Mouse (Mus musculus): Measurements from ENCODE around the gene Rbfox3.

Gene Rbfox3

GRCm38 (mm10) chr11:118840992-118841391 is 70.4 kb downstream of the Rbfox3 start:
- no peaks in the 10 kb centered on the region; the same call in 1 of the 2 replicates for H3K4me1 ChIP-seq (replicated peaks; ENCODE audit: low read depth, low read length)
- no peaks in the 10 kb centered on the region for H3K9me3 ChIP-seq (ENCODE audit: low read length)
- no peak for TF ChIP-seq POU5F1 (IDR thresholded peaks at IDR 0.05; ENCODE audit: borderline replicate concordance, low read length)
- no peak for TF ChIP-seq NANOG (IDR thresholded peaks at IDR 0.05; ENCODE audit: borderline replicate concordance, low read length)
- no peak for TF ChIP-seq CTCF (conservative IDR thresholded peaks at IDR 0.05; ENCODE audit: low read length)
- no peaks in the 10 kb centered on the region for H3K27me3 ChIP-seq (ENCODE audit: insufficient read depth, low read length)
- no peaks in the 10 kb centered on the region for H3K36me3 ChIP-seq (ENCODE audit: insufficient read depth, low read length)
- no peak overlapping the region for H3K4me3 ChIP-seq (replicated peaks; ENCODE audit: low read length)

GRCm38 (mm10) chr11:118838167-118838566 is 73.2 kb downstream of the Rbfox3 start:
- no peaks in the 10 kb centered on the region; the same call in 1 of the 2 replicates for H3K4me1 ChIP-seq (replicated peaks; ENCODE audit: low read depth, low read length)
- TF ChIP-seq CTCF (conservative IDR thresholded peaks at IDR 0.05; ENCODE audit: low read length): no peak
- TF ChIP-seq NANOG (IDR thresholded peaks at IDR 0.05; ENCODE audit: borderline replicate concordance, low read length): no peak
- TF ChIP-seq POU5F1 (IDR thresholded peaks at IDR 0.05; ENCODE audit: borderline replicate concordance, low read length): no peak
- H3K27me3 ChIP-seq (ENCODE audit: insufficient read depth, low read length): no peaks in the 10 kb centered on the region
- no peak overlapping the region for H3K4me3 ChIP-seq (replicated peaks; ENCODE audit: low read length)
- no peaks in the 10 kb centered on the region for H3K9me3 ChIP-seq (ENCODE audit: low read length)
- no peaks in the 10 kb centered on the region for H3K36me3 ChIP-seq (ENCODE audit: insufficient read depth, low read length)

- Histone ChIP-seq H3K4me3 (replicated peaks; ENCODE audit: low read length) (no peak overlapping the region), H3K4me1 (replicated peaks; ENCODE audit: low read depth, low read length) (no peaks in the 10 kb centered on the region; the same call in 1 of the 2 replicates), H3K9me3 (ENCODE audit: low read length) (no peaks in the 10 kb centered on the region), H3K36me3 (ENCODE audit: insufficient read depth, low read length) (no peaks in the 10 kb centered on the region), H3K27me3 (ENCODE audit: insufficient read depth, low read length) (no peaks in the 10 kb centered on the region)
- no peak for TF ChIP-seq NANOG (IDR thresholded peaks at IDR 0.05; ENCODE audit: borderline replicate concordance, low read length)
- TF ChIP-seq CTCF (conservative IDR thresholded peaks at IDR 0.05; ENCODE audit: low read length): no peak
- no peak for TF ChIP-seq POU5F1 (IDR thresholded peaks at IDR 0.05; ENCODE audit: borderline replicate concordance, low read length)
These were observed 74.5 kb downstream of the Rbfox3 start for GRCm38 (mm10) chr11:118836889-118837288.

- Histone ChIP-seq H3K36me3 (ENCODE audit: insufficient read depth, low read length) (no peaks in the 10 kb centered on the region), H3K9me3 (ENCODE audit: low read length) (no peaks in the 10 kb centered on the region), H3K4me3 (replicated peaks; ENCODE audit: low read length) (no peak overlapping the region), H3K4me1 (replicated peaks; ENCODE audit: low read depth, low read length) (peaks cover 16% of the 10 kb centered on the region), H3K27me3 (ENCODE audit: insufficient read depth, low read length) (no peaks in the 10 kb centered on the region)
- TF ChIP-seq POU5F1 (IDR thresholded peaks at IDR 0.05; ENCODE audit: borderline replicate concordance, low read length): no peak
- no peak for TF ChIP-seq CTCF (conservative IDR thresholded peaks at IDR 0.05; ENCODE audit: low read length)
- TF ChIP-seq NANOG (IDR thresholded peaks at IDR 0.05; ENCODE audit: borderline replicate concordance, low read length): no peak
These were observed 78.5 kb downstream of the Rbfox3 start for GRCm38 (mm10) chr11:118832793-118833481.

GRCm38 (mm10) chr11:118831730-118832129 is 79.7 kb downstream of the Rbfox3 start:
- Histone ChIP-seq H3K27me3 (ENCODE audit: insufficient read depth, low read length) (no peaks in the 10 kb centered on the region), H3K4me1 (replicated peaks; ENCODE audit: low read depth, low read length) (peaks cover 17% of the 10 kb centered on the region), H3K9me3 (ENCODE audit: low read length) (no peaks in the 10 kb centered on the region), H3K4me3 (replicated peaks; ENCODE audit: low read length) (no peak overlapping the region), H3K36me3 (ENCODE audit: insufficient read depth, low read length) (no peaks in the 10 kb centered on the region)
- TF ChIP-seq CTCF (conservative IDR thresholded peaks at IDR 0.05; ENCODE audit: low read length): no peak

- TF ChIP-seq POU5F1 (IDR thresholded peaks at IDR 0.05; ENCODE audit: borderline replicate concordance, low read length) (no peak), NANOG (IDR thresholded peaks at IDR 0.05; ENCODE audit: borderline replicate concordance, low read length) (no peak), CTCF (conservative IDR thresholded peaks at IDR 0.05; ENCODE audit: low read length) (no peak)
- H3K9me3 ChIP-seq (ENCODE audit: low read length): no peaks in the 10 kb centered on the region
- no peaks in the 10 kb centered on the region; the same call in 1 of the 2 replicates for H3K27me3 ChIP-seq (ENCODE audit: insufficient read depth, low read length)
- no peak overlapping the region for H3K4me3 ChIP-seq (replicated peaks; ENCODE audit: low read length)
- peaks cover 17% of the 10 kb centered on the region for H3K4me1 ChIP-seq (replicated peaks; ENCODE audit: low read depth, low read length)
- no peaks in the 10 kb centered on the region for H3K36me3 ChIP-seq (ENCODE audit: insufficient read depth, low read length)
These were observed 85.9 kb downstream of the Rbfox3 start for GRCm38 (mm10) chr11:118825280-118826094.

- Histone ChIP-seq H3K4me3 (replicated peaks; ENCODE audit: low read length) (no peak overlapping the region), H3K9me3 (ENCODE audit: low read length) (no peaks in the 10 kb centered on the region), H3K4me1 (replicated peaks; ENCODE audit: low read depth, low read length) (no peaks in the 10 kb centered on the region), H3K36me3 (ENCODE audit: insufficient read depth, low read length) (no peaks in the 10 kb centered on the region), H3K27me3 (ENCODE audit: insufficient read depth, low read length) (no peaks in the 10 kb centered on the region; the same call in 1 of the 2 replicates)
- no peak for TF ChIP-seq NANOG (IDR thresholded peaks at IDR 0.05; ENCODE audit: borderline replicate concordance, low read length)
- no peak for TF ChIP-seq CTCF (conservative IDR thresholded peaks at IDR 0.05; ENCODE audit: low read length)
- TF ChIP-seq POU5F1 (IDR thresholded peaks at IDR 0.05; ENCODE audit: borderline replicate concordance, low read length): no peak
These were observed 90.0 kb downstream of the Rbfox3 start for GRCm38 (mm10) chr11:118821353-118821752.

- H3K4me1 ChIP-seq (replicated peaks; ENCODE audit: low read depth, low read length): no peaks in the 10 kb centered on the region
- H3K4me3 ChIP-seq (replicated peaks; ENCODE audit: low read length): no peak overlapping the region
- no peaks in the 10 kb centered on the region for H3K9me3 ChIP-seq (ENCODE audit: low read length)
- H3K27me3 ChIP-seq (ENCODE audit: insufficient read depth, low read length): no peaks in the 10 kb centered on the region; the same call in 1 of the 2 replicates
- TF ChIP-seq POU5F1 (IDR thresholded peaks at IDR 0.05; ENCODE audit: borderline replicate concordance, low read length) (no peak), CTCF (conservative IDR thresholded peaks at IDR 0.05; ENCODE audit: low read length) (no peak), NANOG (IDR thresholded peaks at IDR 0.05; ENCODE audit: borderline replicate concordance, low read length) (no peak)
- H3K36me3 ChIP-seq (ENCODE audit: insufficient read depth, low read length): no peaks in the 10 kb centered on the region
These were observed 92.9 kb downstream of the Rbfox3 start for GRCm38 (mm10) chr11:118818528-118818927.
